Mouse (Mus musculus) C2C12 (cell line): ENCODE results near the gene Gm20388.

Source experiments
- CTCF ChIP-seq: IDR thresholded peaks from one replicate; pipeline ENCODE4 v1.5.1; 2011; ENCODE audit not compliant: control insufficient read depth, insufficient read depth, insufficient read length
- MAX ChIP-seq: IDR thresholded peaks from one replicate; pipeline ENCODE4 v1.6.1; 2011; ENCODE audit warnings: mild to moderate bottlenecking, control low read depth
- USF1 ChIP-seq: IDR thresholded peaks from one replicate; pipeline ENCODE4 v1.6.1; 2011; ENCODE audit warnings: low read depth, mild to moderate bottlenecking, control low read depth, moderate library complexity

DNA sequence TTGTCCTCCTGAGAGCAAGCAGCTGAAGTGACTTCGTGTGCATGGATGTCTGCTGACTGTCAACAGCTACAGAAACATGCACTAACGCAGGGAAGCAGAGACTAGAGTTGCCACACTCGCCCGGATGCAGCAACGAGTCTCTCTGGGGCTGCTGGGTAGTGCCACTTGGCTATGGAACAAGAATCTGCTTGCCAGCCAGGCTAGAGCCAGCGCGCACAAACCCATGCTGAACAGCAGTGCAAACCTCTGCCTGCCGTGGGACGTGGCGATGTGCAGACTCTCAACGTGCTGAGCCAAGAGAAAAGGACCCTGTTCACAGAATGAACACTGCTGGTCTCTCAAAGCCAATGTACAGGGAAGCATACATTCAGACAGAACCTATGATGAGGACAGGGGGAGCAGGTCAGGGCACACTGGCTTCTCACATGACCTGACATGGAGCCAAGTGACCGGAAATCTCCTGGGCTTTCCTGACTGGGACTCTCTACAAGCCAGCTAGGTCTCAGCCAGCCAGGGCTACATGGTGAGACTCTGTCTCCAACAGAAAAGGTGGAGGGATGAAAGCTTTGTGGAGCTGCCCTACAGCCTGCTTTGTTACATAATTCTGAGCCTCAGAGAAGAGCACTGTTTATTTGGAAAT, 1901.4 kb downstream of the Gm20388 start:
- no peak for TF ChIP-seq CTCF
- TF ChIP-seq MAX, result no peak
- no peak for TF ChIP-seq USF1
